In genomic region chr16:44625108-44625616, GRCm38 (mm10) we compare ENCODE assay signal across 15 mouse cellular contexts.
DNase-seq lines count a peak whose midpoint lies in the region; ATAC-seq and TF ChIP-seq lines count a peak whose summit lies in the region.
"Had no signal": no experiment of that assay in that cellular context is flagged by ENCODE, and none has a peak within 500 bp of the region (broad histone marks: within the 10 kb centered on the region; RNA-seq: fewer than 3 reads in every experiment).

No protein-coding gene starts in this region.

- no peak for ATAC-seq in kidney, embryonic 16.5 days (ENCODE audit: low FRiP score, low TSS enrichment)
- no peak for ATAC-seq in intestine, embryonic 16.5 days

- TF ChIP-seq POLR2A in kidney, adult 2 months (IDR thresholded peaks at IDR 0.05; ENCODE audit: low read depth, low read length) = no peak
- TF ChIP-seq POLR2A in testis, adult 2 months (IDR thresholded peaks at IDR 0.05; ENCODE audit: control insufficient read depth, low read depth, low read length) = no peak

- H3K9me3 ChIP-seq in kidney, embryonic 16.5 days (ENCODE audit: low read length) = no peaks in the 10 kb centered on the region
- H3K9me3 ChIP-seq in intestine, embryonic 16.5 days (ENCODE audit: control insufficient read depth, low read length) = no peaks in the 10 kb centered on the region
- H3K9me3 ChIP-seq: heart, embryonic 15.5 days; limb, embryonic 12.5 days had no signal

- peak overlapping the region; percentile 48; the same call in 1 of the 2 replicates for H3K27ac ChIP-seq in kidney, embryonic 16.5 days (ENCODE audit: low read length)
- H3K27ac ChIP-seq in kidney, adult 2 months (ENCODE audit: insufficient read depth, low read depth, low read length) = no peak overlapping the region
- H3K27ac ChIP-seq in testis, adult 2 months (ENCODE audit: control insufficient read depth, insufficient read depth, low read depth, low read length) = peak overlapping the region; percentile 77
- H3K27ac ChIP-seq in intestine, embryonic 16.5 days (ENCODE audit: low read length) = peak overlapping the region; percentile 39
- H3K27ac ChIP-seq: heart, embryonic 15.5 days; hindbrain, embryonic 14.5 days had no signal

- H3K9ac ChIP-seq in kidney, embryonic 16.5 days (replicated peaks; ENCODE audit: low read length) = no peak overlapping the region
- H3K9ac ChIP-seq in intestine, embryonic 16.5 days (ENCODE audit: low read depth, low read length) = no peak overlapping the region
- H3K9ac ChIP-seq: heart, embryonic 15.5 days; hindbrain, embryonic 14.5 days; limb, embryonic 12.5 days had no signal

- no peaks in the 10 kb centered on the region for H3K27me3 ChIP-seq in kidney, embryonic 16.5 days (ENCODE audit: insufficient read depth, low read length)
- H3K27me3 ChIP-seq in kidney, adult 2 months (replicated peaks; ENCODE audit: control insufficient read depth, insufficient read depth, low read length) = no peaks in the 10 kb centered on the region
- H3K27me3 ChIP-seq in testis, adult 2 months (ENCODE audit: control insufficient read depth, insufficient read depth, low read length) = no peaks in the 10 kb centered on the region
- no peaks in the 10 kb centered on the region for H3K27me3 ChIP-seq in intestine, embryonic 16.5 days (replicated peaks; ENCODE audit: control insufficient read depth, insufficient read depth, low read length)
- H3K27me3 ChIP-seq: heart, embryonic 15.5 days; limb, embryonic 12.5 days had no signal

- TF ChIP-seq CTCF in kidney, adult 2 months (conservative IDR thresholded peaks at IDR 0.05; ENCODE audit: insufficient read depth, insufficient read length, low read depth, low read length) = no peak
- TF ChIP-seq CTCF in testis, adult 2 months (IDR thresholded peaks at IDR 0.05; ENCODE audit: control insufficient read depth, insufficient read depth, insufficient replicate concordance, low read depth, low read length) = no peak

- no peak for DNase-seq in kidney, adult 2 months
- no peak for DNase-seq in testis, postnatal 14 days (ENCODE audit: low spot score)
- DNase-seq in right cerebral cortex, postnatal 10 days (ENCODE audit: low spot score in 2 of 2) = no peak
- no peak for DNase-seq in spleen, adult 12 weeks (ENCODE audit: low spot score)
- DNase-seq in left cerebral cortex, adult 11 months (ENCODE audit: low spot score) = no peak
- DNase-seq: cerebellum, adult 11-12 months; kidney, adult 8-10 months; lung, adult 18-20 months; right cerebral cortex, adult 18-20 months had no signal

- 66% methylated on average over 6 of the region's 6 CpGs for WGBS in kidney, embryonic 16.5 days
- WGBS in kidney, adult 2 months = 78% methylated on average over 6 of the region's 6 CpGs
- WGBS in intestine, embryonic 16.5 days = 42% methylated on average over 6 of the region's 6 CpGs

- H3K36me3 ChIP-seq in kidney, embryonic 16.5 days (ENCODE audit: insufficient read depth, low read length) = no peaks in the 10 kb centered on the region
- no peaks in the 10 kb centered on the region for H3K36me3 ChIP-seq in kidney, adult 2 months (ENCODE audit: control insufficient read depth, insufficient read depth, low read length)
- no peaks in the 10 kb centered on the region for H3K36me3 ChIP-seq in testis, adult 2 months (ENCODE audit: control insufficient read depth, insufficient read depth, low read length)
- H3K36me3 ChIP-seq in intestine, embryonic 16.5 days (ENCODE audit: control insufficient read depth, insufficient read depth, low read length) = no peaks in the 10 kb centered on the region
- H3K36me3 ChIP-seq: heart, embryonic 15.5 days; limb, embryonic 12.5 days had no signal

- no peak overlapping the region for H3K4me3 ChIP-seq in kidney, embryonic 16.5 days (ENCODE audit: low read length)
- H3K4me3 ChIP-seq in kidney, adult 2 months (ENCODE audit: insufficient read depth, low read depth, low read length) = no peak overlapping the region
- H3K4me3 ChIP-seq in testis, adult 2 months (ENCODE audit: control insufficient read depth, low read depth, low read length) = no peak overlapping the region
- H3K4me3 ChIP-seq in intestine, embryonic 16.5 days (ENCODE audit: low read length) = no peak overlapping the region
- H3K4me3 ChIP-seq: heart, embryonic 15.5 days; limb, embryonic 12.5 days had no signal

- no peak overlapping the region for H3K4me2 ChIP-seq in kidney, embryonic 16.5 days (replicated peaks; ENCODE audit: low read depth, low read length)
- H3K4me2 ChIP-seq in intestine, embryonic 16.5 days (ENCODE audit: low read depth, low read length) = no peak overlapping the region
- H3K4me2 ChIP-seq: heart, embryonic 15.5 days; hindbrain, embryonic 14.5 days; limb, embryonic 12.5 days had no signal

- H3K4me1 ChIP-seq in kidney, embryonic 16.5 days (ENCODE audit: insufficient read depth, low read length) = peaks cover 44% of the 10 kb centered on the region
- no peaks in the 10 kb centered on the region for H3K4me1 ChIP-seq in kidney, adult 2 months (ENCODE audit: control insufficient read depth, insufficient read depth, low read length)
- H3K4me1 ChIP-seq in testis, adult 2 months (ENCODE audit: control insufficient read depth, insufficient read depth, low read length) = peaks cover 8% of the 10 kb centered on the region
- peaks cover 15% of the 10 kb centered on the region for H3K4me1 ChIP-seq in intestine, embryonic 16.5 days (ENCODE audit: control insufficient read depth, insufficient read depth, low read length)
- H3K4me1 ChIP-seq: heart, embryonic 15.5 days had no signal
